Mouse (Mus musculus): ENCODE results near the gene Csn1s2b. TPM values are rescaled to one million over a fixed set of nuclear protein-coding genes. Genes with fewer than 3 reads are reported as not detected.
"Not testable (repeated sequence)": the region's sequence is repeated elsewhere in the genome, so short reads cannot be mapped to it uniquely, and the experiment has no call there.

Csn1s2b gene
- total RNA-seq (2015) (not detected in 2 replicates), total RNA-seq (2017) (not detected in 2 replicates)

DNA sequence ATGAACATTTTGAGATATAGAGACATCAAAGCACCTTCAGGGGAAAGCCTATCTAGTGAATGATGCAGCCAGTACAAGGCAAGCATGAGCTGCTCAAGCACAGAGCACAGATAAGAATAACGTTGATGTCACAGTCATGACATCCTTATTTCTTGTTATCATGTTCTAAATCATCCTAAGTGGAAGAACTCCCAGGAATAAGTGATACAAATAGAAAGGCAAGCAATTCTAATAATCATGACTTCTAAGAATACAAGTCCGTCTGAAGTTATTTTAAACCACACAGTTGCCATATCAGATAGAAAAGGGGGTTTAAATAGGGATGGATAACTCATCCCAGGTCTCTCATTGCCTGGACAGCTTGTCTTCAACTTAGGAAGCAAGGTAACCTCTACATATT lies at the start of gene Csn1s2b:
Csn1s2b (plus strand) TSS at position 301 of the 400 bp plus-strand sequence.
- ATAC-seq (ENCODE audit: poor library complexity, severe bottlenecking) = no peak

DNA sequence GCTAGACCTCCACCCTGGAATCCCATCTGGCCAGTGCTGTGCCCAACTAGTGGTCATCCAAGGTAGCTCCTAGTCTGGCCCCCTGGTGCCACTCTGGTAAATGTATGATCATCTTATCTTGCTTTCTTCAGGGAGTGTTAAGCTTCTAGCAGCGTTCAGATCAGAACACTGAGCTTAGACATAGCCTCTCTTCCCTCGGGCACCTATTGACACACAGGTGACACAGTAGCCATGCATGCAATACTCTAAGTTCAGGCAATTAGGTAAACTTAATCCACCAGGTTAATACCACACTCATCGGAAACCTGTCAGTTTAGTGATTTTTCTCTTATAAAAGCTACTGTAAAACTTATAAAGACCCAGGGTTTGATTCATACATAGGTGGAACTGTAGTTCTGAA lies 43.3 kb upstream of the Csn1s2b start:
- ATAC-seq (ENCODE audit: poor library complexity, severe bottlenecking) = no peak

- not testable (repeated sequence) for ATAC-seq (ENCODE audit: poor library complexity, severe bottlenecking)
Measured at GRCm38 (mm10) chr5:87772151-87772550, 35.7 kb upstream of the Csn1s2b start.

GRCm38 (mm10) chr5:87774267-87774666 lies 33.6 kb upstream of the Csn1s2b start, which contains the start of gene Csn1s2a:
Gene Csn1s2a (plus strand): TSS chr5:87774567.
- ATAC-seq (ENCODE audit: poor library complexity, severe bottlenecking) = no peak

DNA sequence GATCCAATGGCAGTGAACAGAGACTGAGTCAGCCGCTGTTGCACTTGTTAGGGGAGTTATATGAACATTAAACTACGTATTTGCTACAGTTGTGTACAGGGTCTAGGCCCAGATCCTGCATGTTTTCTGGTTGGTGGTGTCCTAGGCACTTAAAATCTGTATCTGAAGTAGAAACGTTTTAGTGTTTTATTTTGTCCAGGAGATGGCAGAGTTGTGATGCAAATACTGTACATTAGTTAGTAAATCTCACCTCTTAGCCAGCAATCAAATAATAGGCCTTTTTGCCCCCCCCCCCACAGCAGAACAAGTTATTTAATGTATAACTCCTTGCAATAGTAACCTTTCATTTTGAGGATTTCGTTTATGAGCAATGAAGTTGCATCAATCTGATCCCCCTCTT lies 25.2 kb upstream of the Csn1s2b start:
- no peak for ATAC-seq (ENCODE audit: poor library complexity, severe bottlenecking)

- ATAC-seq (ENCODE audit: poor library complexity, severe bottlenecking) = no peak
Measured at GRCm38 (mm10) chr5:87809253-87809652, 1.4 kb downstream of the Csn1s2b start.

- ATAC-seq (ENCODE audit: poor library complexity, severe bottlenecking) = no peak
Measured at GRCm38 (mm10) chr5:87825386-87825785, 17.5 kb downstream of the Csn1s2b start, which contains the start of gene Prr27. Gene Prr27 (plus strand): TSS chr5:87825686.

- ATAC-seq (ENCODE audit: poor library complexity, severe bottlenecking) = no peak
Measured at GRCm38 (mm10) chr5:87855136-87855716, 47.3 kb downstream of the Csn1s2b start.

- ATAC-seq (ENCODE audit: poor library complexity, severe bottlenecking) = no peak
Measured at GRCm38 (mm10) chr5:87870084-87870483, 62.2 kb downstream of the Csn1s2b start.

- no peak for ATAC-seq (ENCODE audit: poor library complexity, severe bottlenecking)
Measured at GRCm38 (mm10) chr5:87871423-87871822, 63.5 kb downstream of the Csn1s2b start.

Other genes starting within 250 kb of the Csn1s2b start
- not detected in 2 replicates for gene Sult1d1, start 239.1 kb upstream of the Csn1s2b start, total RNA-seq (2015)
- not detected in 2 replicates for gene Sult1d1, start 239.1 kb upstream of the Csn1s2b start, total RNA-seq (2017)
- not detected in 2 replicates for gene Sult1e1, start 216.5 kb upstream of the Csn1s2b start, total RNA-seq (2015)
- gene Sult1e1, start 216.5 kb upstream of the Csn1s2b start, total RNA-seq (2017) = not detected in 2 replicates
- gene Csn1s1, start 141.9 kb upstream of the Csn1s2b start, total RNA-seq (2015) = not detected in 2 replicates
- gene Csn1s1, start 141.9 kb upstream of the Csn1s2b start, total RNA-seq (2017) = not detected in 2 replicates
- gene Csn2, start 108.5 kb upstream of the Csn1s2b start, total RNA-seq (2015) = not detected in 2 replicates
- not detected in 2 replicates for gene Csn2, start 108.5 kb upstream of the Csn1s2b start, total RNA-seq (2017)
- not detected in 2 replicates for gene Csn1s2a, start 33.5 kb upstream of the Csn1s2b start, total RNA-seq (2015)
- gene Csn1s2a, start 33.5 kb upstream of the Csn1s2b start, total RNA-seq (2017) = not detected in 2 replicates
- not detected in 2 replicates for gene Prr27, start 17.6 kb downstream of the Csn1s2b start, total RNA-seq (2015)
- gene Prr27, start 17.6 kb downstream of the Csn1s2b start, total RNA-seq (2017) = not detected in 2 replicates
- not detected in 2 replicates for gene Odam, start 76.9 kb downstream of the Csn1s2b start, total RNA-seq (2015)
- gene Odam, start 76.9 kb downstream of the Csn1s2b start, total RNA-seq (2017) = not detected in 2 replicates
- gene Csn3, start 117.5 kb downstream of the Csn1s2b start, total RNA-seq (2015) = not detected in 2 replicates
- not detected in 2 replicates for gene Csn3, start 117.5 kb downstream of the Csn1s2b start, total RNA-seq (2017)
- not detected in 2 replicates for gene 2310003L06Rik, start 161.4 kb downstream of the Csn1s2b start, total RNA-seq (2015)
- not detected in 2 replicates for gene 2310003L06Rik, start 161.4 kb downstream of the Csn1s2b start, total RNA-seq (2017)
- not detected in 2 replicates for gene Gm28434, start 161.4 kb downstream of the Csn1s2b start, total RNA-seq (2015)
- gene Gm28434, start 161.4 kb downstream of the Csn1s2b start, total RNA-seq (2017) = not detected in 2 replicates
- not detected in 2 replicates for gene Cabs1, start 171.4 kb downstream of the Csn1s2b start, total RNA-seq (2015)
- gene Cabs1, start 171.4 kb downstream of the Csn1s2b start, total RNA-seq (2017) = not detected in 2 replicates
- gene Smr3a, start 194.5 kb downstream of the Csn1s2b start, total RNA-seq (2015) = not detected in 2 replicates
- not detected in 2 replicates for gene Smr3a, start 194.5 kb downstream of the Csn1s2b start, total RNA-seq (2017)

Measured in megakaryocyte, adult 5-6 weeks (primary cell).